Mouse (Mus musculus) olfactory bulb, adult 2 months (tissue): ENCODE measurements around the gene Dop1a. TPM values are rescaled to one million over a fixed set of nuclear protein-coding genes. Genes with fewer than 3 reads are reported as not detected.
A peak's percentile ranks its signal among the peaks of the same experiment; 100 is the strongest.
"Not testable (repeated sequence)": the region's sequence is repeated elsewhere in the genome, so short reads cannot be mapped to it uniquely, and the experiment has no call there.

Experiments
- H3K27ac ChIP-seq: fragments of 200-500 bp; 2 replicates; pipeline ENCODE4 v1.5.1; 2012; ENCODE audit warnings: low read depth, low read length; ENCODE audit not compliant: insufficient read depth
- H3K4me1 ChIP-seq: fragments of 200-500 bp; 2 replicates; pipeline ENCODE4 v1.6.1; 2012; ENCODE audit warnings: low read length; ENCODE audit not compliant: control insufficient read depth, insufficient read depth
- H3K4me3 ChIP-seq: fragments of 200-500 bp; 2 replicates; pipeline ENCODE4 v1.5.1; 2012; ENCODE audit warnings: mild to moderate bottlenecking, low read depth, low read length, moderate library complexity; ENCODE audit not compliant: insufficient read depth
- CTCF ChIP-seq: fragments of 200-500 bp; IDR thresholded peaks from 2 replicates; pipeline ENCODE4 v1.5.1; 2012; ENCODE audit warnings: low read depth, mild to moderate bottlenecking, low read length, moderate library complexity; ENCODE audit not compliant: insufficient read depth
- POLR2A ChIP-seq: fragments of 200-500 bp; IDR thresholded peaks from 2 replicates; pipeline ENCODE4 v1.6.1; 2012; ENCODE audit warnings: mild to moderate bottlenecking, low read depth, low read length, moderate library complexity; ENCODE audit not compliant: insufficient read depth
- WGBS: fragments of 180-500 bp; shearing (Covaris S2); methylation state at CpG from one replicate; pipeline ENCODE4 v1.1.7; 2018; 5-methylcytosine and 5-hydroxymethylcytosine counted together
- polyA plus RNA-seq: library from polyadenylated mRNA; stranded (reverse); fragments of >200 nt; gene quantifications from 2 replicates; pipeline ENCODE4 v1.2.4, GENCODE M21; 2012; ENCODE audit warnings: low replicate concordance; ENCODE audit not compliant: missing spikeins, insufficient read depth, insufficient read length

Dop1a gene
- polyA plus RNA-seq, 1 experiment = not detected

- TF ChIP-seq POLR2A (no peak), CTCF (no peak)
- Histone ChIP-seq H3K4me3 (no peak overlapping the region), H3K27ac (no peak overlapping the region), H3K4me1 (peaks cover 3% of the 10 kb centered on the region; the same call in 1 of the 2 replicates)
- 89% methylated on average over 11 of the region's 11 CpGs for WGBS
These were observed 120.3 kb downstream of the Dop1a start for GRCm38 (mm10) chr9:86587019-86587795.

GRCm38 (mm10) chr9:86592676-86593668, 126.0 kb downstream of the Dop1a start:
- H3K27ac ChIP-seq = peak overlapping the region; percentile 85
- TF ChIP-seq CTCF (no peak), POLR2A (no peak)

GRCm38 (mm10) chr9:86594357-86594767, 127.4 kb downstream of the Dop1a start:
- H3K4me3 ChIP-seq, H3K27ac ChIP-seq: not testable (repeated sequence)
- peaks cover 11% of the 10 kb centered on the region for H3K4me1 ChIP-seq
- WGBS = 78% methylated on average over 10 of the region's 10 CpGs

More at GRCm38 (mm10) chr9:86592676-86593668, 126.0 kb downstream of the Dop1a start:
- 46% methylated on average over 19 of the region's 19 CpGs for WGBS
- Histone ChIP-seq H3K4me3 (no peak overlapping the region), H3K4me1 (peaks cover 11% of the 10 kb centered on the region)

- not testable (repeated sequence) for H3K4me3 ChIP-seq, H3K27ac ChIP-seq, H3K4me1 ChIP-seq
These were observed 130.0 kb downstream of the Dop1a start for GRCm38 (mm10) chr9:86596983-86597382.

GRCm38 (mm10) chr9:86599723-86600303, 132.9 kb downstream of the Dop1a start:
- Histone ChIP-seq H3K4me1 (no peaks in the 10 kb centered on the region), H3K4me3 (no peak overlapping the region), H3K27ac (no peak overlapping the region)
- no peak for TF ChIP-seq CTCF
- no peak for TF ChIP-seq POLR2A
- WGBS = 59% methylated on average over 8 of the region's 8 CpGs

Other genes with a start within 250 kb of the Dop1a start
- gene Ube2cbp, start 2.2 kb upstream of the Dop1a start, polyA plus RNA-seq = not detected in 2 replicates
- gene Pgm3, start 104.7 kb downstream of the Dop1a start, polyA plus RNA-seq = not detected in 2 replicates
- gene Rwdd2a, start 104.8 kb downstream of the Dop1a start, polyA plus RNA-seq = not detected in 2 replicates
- not detected in 2 replicates for gene Me1, start 228.8 kb downstream of the Dop1a start, polyA plus RNA-seq